Mouse (Mus musculus) heart, adult 18-20 months (tissue): ENCODE results near the gene Gtf2b. TPM values are rescaled to one million over a fixed set of nuclear protein-coding genes. Genes with fewer than 3 reads are reported as not detected.

ENCODE experiments used
- DNase-seq, 2 experiments: peaks; one replicate each; pipeline ENCODE4 v3.0.0; 2021 to 2022; ENCODE audit warnings: mixed read lengths in 1 of 2
- total RNA-seq, 2 experiments: library from RNA; stranded (reverse); gene quantifications; 2 replicates each; pipeline ENCODE4 v1.2.3; 2021

Gene Gtf2b
- total RNA-seq, 2 experiments from 2014 or later, result 23.3 to 23.7 TPM

DNA sequence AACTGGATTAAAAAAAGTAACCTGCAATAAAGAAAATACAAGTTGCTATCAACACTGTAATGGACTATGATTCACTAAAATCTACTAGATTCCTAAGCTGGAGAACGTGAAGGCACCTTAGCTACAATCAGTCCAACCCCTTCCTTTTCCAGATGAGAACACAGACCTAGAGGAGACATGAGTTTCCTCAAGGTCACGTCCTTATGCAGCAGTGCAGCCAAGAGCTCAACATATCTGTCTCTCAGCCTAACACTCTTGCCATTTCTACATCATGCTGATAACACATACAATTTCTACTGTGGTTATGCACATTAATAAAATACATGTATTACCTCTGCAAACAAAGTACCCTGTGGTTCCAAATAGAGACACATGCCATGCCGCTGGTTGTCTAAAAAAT, 46.7 kb downstream of the Gtf2b start:
- DNase-seq, result no peak

DNA sequence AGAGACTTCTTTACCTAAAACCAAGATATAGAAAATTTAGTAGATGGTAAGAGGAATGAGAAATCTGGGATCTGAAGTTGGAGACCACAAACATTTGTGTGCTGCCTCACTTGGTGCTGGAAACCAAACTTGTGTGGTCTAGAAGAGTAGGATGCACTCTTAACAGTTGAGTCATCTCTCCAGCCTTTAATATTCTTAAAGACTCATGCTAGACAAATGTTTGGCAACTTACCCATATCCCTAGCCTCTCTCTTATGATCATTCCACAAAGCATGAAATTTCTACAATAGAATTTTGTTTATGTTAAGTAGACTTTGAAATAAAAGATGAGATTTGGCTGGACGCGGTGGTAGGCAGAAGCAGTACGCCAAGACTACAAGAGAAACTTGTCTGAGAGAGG, 52.7 kb downstream of the Gtf2b start:
- DNase-seq, result no peak

DNA sequence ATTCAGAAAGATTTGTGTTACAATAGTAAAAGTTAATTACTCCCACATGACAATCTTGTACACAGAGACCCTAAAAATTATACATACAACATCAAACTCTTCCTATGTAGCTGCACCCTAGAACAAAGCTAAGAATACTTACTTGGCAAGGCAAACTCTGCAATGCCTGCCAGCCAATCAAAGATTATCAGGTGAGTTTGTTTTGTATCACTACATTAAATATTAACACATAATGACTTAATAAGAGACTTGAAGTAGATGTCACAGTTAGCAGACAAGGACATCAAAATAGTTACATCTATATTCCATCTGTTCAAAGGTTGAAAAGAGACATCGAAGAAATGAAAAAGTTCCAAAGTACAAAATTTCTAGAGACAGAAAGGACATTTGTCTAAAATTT, 58.8 kb downstream of the Gtf2b start:
- DNase-seq, result no peak

DNA sequence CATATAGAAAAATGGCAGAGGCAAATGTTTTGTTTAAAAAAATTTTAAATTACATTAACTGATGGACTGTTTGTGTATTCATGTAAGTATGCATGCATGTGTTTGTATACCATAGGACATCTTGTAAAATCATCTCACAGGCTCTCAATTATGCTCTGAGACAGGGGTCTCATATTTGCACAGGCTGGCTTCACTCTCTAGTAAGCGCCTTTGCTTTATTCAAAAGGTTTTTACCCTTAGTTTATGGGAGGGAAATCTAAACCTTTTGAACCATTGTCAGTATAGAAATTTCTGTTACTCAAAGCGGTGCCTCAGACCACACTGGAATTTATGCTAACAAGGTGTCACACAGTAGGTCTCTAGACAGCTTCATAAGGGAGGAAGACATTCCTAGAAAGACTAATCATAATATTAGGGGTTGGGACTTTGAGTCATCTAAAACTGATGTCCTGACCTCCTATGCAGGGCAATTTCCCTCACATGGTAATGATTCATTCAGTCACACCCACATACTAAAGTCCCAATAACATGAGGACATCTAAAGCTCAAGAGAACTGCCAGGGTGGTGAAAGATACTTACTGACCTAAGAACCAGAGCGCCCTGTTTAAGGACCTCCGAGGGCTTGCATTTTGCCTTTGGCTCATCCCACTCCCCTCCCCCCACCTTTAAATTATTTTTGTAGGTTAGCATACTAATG, 61.8 kb downstream of the Gtf2b start:
- no peak for DNase-seq

DNA sequence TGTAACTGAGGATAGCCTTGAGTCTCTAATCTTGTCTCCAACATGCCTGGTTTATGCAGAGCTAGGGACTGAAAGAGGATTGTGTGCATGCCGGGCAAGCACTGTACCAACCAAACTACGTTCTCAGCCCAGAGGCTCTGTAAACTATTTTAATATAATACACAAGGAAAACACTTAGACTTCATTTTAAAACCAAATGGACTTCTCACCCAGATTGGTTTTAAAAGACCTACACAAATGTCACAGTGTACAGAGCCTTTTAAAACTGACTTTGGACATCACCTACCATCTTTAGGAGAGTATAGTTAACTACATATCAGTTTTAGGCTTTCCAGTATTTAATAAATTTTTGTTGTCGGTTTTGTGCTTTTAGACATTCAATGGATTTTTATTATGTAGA, 68.1 kb downstream of the Gtf2b start:
- DNase-seq, result no peak

Other genes with a start within 250 kb of the Gtf2b start
- 10 to 100 TPM in 1 of 2 experiments, 1 to 10 TPM in 1; 8.5 to 31.7 TPM for gene Gbp7, start 234.7 kb upstream of the Gtf2b start, total RNA-seq
- gene Gbp3, start 205.0 kb upstream of the Gtf2b start, total RNA-seq, result 10 to 100 TPM; 10.4 to 26.1 TPM
- gene Gbp2b, start 170.2 kb upstream of the Gtf2b start, total RNA-seq, result under 1 TPM; 0.27 to 0.41 TPM
- gene Gbp2, start 144.4 kb upstream of the Gtf2b start, total RNA-seq, result 10 to 100 TPM; 11.5 to 24.6 TPM
- 10 to 100 TPM; 33.4 to 37.8 TPM for gene Kyat3, start 64.0 kb upstream of the Gtf2b start, total RNA-seq
- gene Pkn2, start 117.0 kb downstream of the Gtf2b start, total RNA-seq, result 10 to 100 TPM; 38.6 to 39.5 TPM